Mouse (Mus musculus) ES-Bruce4 (cell line): ENCODE data around the gene Sympk. TPM values are rescaled to one million over a fixed set of nuclear protein-coding genes. Genes with fewer than 3 reads are reported as not detected.
A peak's percentile ranks its signal among the peaks of the same experiment; 100 is the strongest.

ENCODE experiments used
- H3K27ac ChIP-seq: 2 replicates; pipeline ENCODE4 v1.5.1; 2012; ENCODE audit warnings: low read length, inconsistent platforms; ENCODE audit not compliant: insufficient read depth
- H3K27me3 ChIP-seq: 2 replicates; pipeline ENCODE4 v1.6.1; 2012; ENCODE audit warnings: mild to moderate bottlenecking, low read length, inconsistent platforms; ENCODE audit not compliant: control insufficient read depth, poor library complexity, insufficient read depth, severe bottlenecking
- H3K36me3 ChIP-seq: 2 replicates; pipeline ENCODE4 v1.6.1; 2012; ENCODE audit warnings: inconsistent platforms, mild to moderate bottlenecking, low read length, moderate library complexity; ENCODE audit not compliant: control insufficient read depth, poor library complexity, insufficient read depth, severe bottlenecking
- H3K4me1 ChIP-seq: one replicate; pipeline ENCODE4 v1.8.1; 2011; ENCODE audit warnings: low read length; ENCODE audit not compliant: control insufficient read depth, insufficient read depth
- H3K4me3 ChIP-seq: 2 replicates; pipeline ENCODE4 v1.5.1; 2011; ENCODE audit warnings: low read depth, mild to moderate bottlenecking, low read length
- H3K9ac ChIP-seq: 2 replicates; pipeline ENCODE4 v1.6.1; 2012; ENCODE audit warnings: low read depth, mild to moderate bottlenecking, inconsistent platforms; ENCODE audit not compliant: poor library complexity, severe bottlenecking
- H3K9me3 ChIP-seq: replicated peaks from 2 replicates; pipeline ENCODE4 v1.6.1; 2012; ENCODE audit warnings: mild to moderate bottlenecking, low read length, inconsistent platforms; ENCODE audit not compliant: control insufficient read depth, poor library complexity, insufficient read depth, severe bottlenecking
- CTCF ChIP-seq: IDR thresholded peaks from one replicate; pipeline ENCODE4 v1.8.1; 2011; ENCODE audit warnings: low read depth, low read length
- EP300 ChIP-seq: IDR thresholded peaks from 2 replicates; pipeline ENCODE4 v1.6.1; 2011; ENCODE audit warnings: low read depth, low read length; ENCODE audit not compliant: insufficient read depth
- POLR2A ChIP-seq: IDR thresholded peaks from one replicate; pipeline ENCODE4 v1.8.1; 2011; ENCODE audit warnings: low read length; ENCODE audit not compliant: insufficient read depth
- polyA plus RNA-seq: library from polyadenylated mRNA; stranded (reverse); fragments of >200 nt; gene quantifications from 2 replicates; pipeline ENCODE4 v1.2.4, GENCODE M21; 2011; ENCODE audit warnings: low read depth; ENCODE audit not compliant: missing spikeins, insufficient read depth, insufficient read length

Gene Sympk
- polyA plus RNA-seq, 1 experiment: 102 TPM

DNA sequence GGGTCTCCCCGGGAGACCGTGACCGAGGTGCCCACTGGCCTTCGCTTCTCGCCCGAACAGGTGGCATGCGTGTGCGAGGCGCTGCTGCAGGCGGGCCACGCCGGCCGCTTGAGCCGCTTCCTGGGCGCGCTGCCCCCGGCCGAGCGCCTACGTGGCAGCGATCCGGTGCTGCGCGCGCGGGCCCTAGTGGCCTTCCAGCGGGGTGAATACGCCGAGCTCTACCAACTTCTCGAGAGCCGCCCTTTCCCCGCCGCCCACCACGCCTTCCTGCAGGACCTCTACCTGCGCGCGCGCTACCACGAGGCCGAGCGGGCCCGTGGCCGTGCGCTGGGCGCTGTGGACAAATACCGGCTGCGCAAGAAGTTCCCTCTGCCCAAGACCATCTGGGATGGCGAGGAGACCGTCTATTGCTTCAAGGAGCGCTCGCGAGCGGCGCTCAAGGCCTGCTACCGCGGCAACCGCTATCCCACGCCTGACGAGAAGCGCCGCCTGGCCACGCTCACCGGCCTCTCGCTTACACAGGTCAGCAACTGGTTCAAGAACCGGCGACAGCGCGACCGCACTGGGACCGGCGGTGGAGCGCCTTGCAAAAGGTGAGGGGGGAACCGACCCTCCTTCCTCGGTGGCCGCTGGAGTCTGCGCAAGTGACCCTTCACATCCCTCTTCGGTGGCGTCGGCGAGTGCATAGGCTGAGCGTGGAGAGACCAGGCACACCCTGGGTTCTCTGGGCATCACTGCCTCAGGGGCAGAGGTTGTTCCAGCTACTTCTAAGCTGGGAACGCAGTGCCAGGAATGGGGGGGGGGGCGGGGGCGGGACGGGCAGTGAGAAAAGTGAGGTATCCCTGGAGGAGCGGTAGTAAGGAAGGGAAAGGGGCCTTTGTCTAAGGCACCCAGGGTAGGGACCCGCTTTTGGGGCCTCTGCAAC, 70.9 kb downstream of the Sympk start:
- H3K9ac ChIP-seq: peak overlapping the region; percentile 93
- no peak overlapping the region for H3K27ac ChIP-seq
- no peaks in the 10 kb centered on the region for H3K9me3 ChIP-seq
- no peaks in the 10 kb centered on the region for H3K4me1 ChIP-seq
- peak overlapping the region; percentile 77 for H3K4me3 ChIP-seq
- H3K36me3 ChIP-seq: no peaks in the 10 kb centered on the region
- no peaks in the 10 kb centered on the region for H3K27me3 ChIP-seq
- TF ChIP-seq EP300: no peak
- no peak for TF ChIP-seq POLR2A
- TF ChIP-seq CTCF: no peak

DNA sequence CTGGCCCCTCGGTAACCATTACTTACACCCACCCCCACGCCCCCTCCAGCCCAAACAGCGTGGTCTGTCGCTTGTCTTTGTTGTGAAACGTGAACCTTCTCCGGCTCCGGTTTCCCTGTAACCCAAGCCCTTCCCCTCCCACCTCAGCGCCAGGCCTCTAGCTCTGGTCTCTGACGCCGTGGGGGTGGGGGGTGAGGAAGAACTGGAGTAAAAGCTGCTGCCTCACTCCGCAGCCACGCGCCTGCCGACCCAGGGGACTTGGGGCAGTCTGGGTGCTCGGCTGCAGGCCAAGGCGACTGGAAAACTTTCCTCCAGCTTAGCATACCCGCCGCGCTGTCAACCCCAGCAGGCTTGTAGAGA, 71.6 kb downstream of the Sympk start:
- Histone ChIP-seq H3K4me3 (peak overlapping the region; percentile 29), H3K36me3 (no peaks in the 10 kb centered on the region), H3K9me3 (no peaks in the 10 kb centered on the region), H3K27me3 (no peaks in the 10 kb centered on the region), H3K4me1 (no peaks in the 10 kb centered on the region), H3K27ac (no peak overlapping the region), H3K9ac (peak overlapping the region; percentile 93)
- no peak for TF ChIP-seq POLR2A
- 0 out of 2 replicates have a peak, but pooled peaks have one; percentile 10 for TF ChIP-seq EP300

DNA sequence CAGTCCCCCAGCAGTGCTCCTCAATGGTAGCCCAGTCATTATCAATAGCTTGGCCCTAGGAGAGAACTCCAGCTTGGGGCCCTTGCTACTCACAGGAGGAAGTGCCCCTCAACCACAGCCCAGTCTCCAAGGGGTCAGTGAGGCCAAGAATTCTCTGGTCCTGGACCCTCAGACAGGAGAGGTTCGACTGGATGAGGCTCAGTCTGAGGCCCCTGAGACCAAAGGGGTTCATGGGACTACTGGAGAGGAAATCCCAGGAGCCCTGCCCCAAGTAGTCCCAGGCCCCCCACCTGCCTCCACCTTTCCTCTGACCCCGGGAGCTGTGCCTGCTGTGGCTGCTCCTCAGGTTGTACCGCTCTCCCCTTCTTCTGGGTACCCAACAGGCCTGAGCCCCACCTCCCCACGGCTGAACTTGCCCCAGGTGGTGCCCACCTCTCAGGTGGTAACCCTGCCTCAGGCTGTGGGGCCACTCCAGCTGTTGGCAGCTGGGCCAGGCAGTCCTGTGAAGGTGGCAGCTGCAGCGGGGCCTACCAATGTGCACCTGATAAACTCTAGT, 72.3 kb downstream of the Sympk start:
- H3K27ac ChIP-seq: no peak overlapping the region
- no peak overlapping the region for H3K4me3 ChIP-seq
- TF ChIP-seq EP300: no peak
- no peaks in the 10 kb centered on the region for H3K4me1 ChIP-seq
- H3K9me3 ChIP-seq: no peaks in the 10 kb centered on the region
- peak overlapping the region; percentile 93; the same call in 1 of the 2 replicates for H3K9ac ChIP-seq
- no peaks in the 10 kb centered on the region for H3K36me3 ChIP-seq
- no peaks in the 10 kb centered on the region for H3K27me3 ChIP-seq

DNA sequence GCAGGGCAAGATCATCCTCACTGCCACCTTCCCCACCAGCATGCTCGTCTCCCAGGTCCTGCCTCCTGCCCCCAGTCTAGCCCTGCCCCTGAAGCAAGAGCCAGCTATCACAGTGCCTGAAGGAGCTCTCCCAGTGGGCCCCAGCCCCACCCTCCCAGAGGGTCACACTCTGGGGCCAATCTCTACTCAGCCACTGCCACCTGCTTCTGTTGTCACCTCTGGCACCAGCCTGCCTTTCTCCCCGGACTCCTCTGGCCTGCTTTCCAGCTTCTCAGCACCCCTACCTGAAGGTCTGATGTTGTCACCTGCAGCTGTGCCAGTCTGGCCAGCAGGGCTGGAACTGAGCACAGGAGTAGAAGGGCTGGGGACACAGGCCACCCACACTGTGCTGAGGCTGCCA, 73.0 kb downstream of the Sympk start:
- Histone ChIP-seq H3K9me3 (no peaks in the 10 kb centered on the region), H3K9ac (no peak overlapping the region), H3K36me3 (no peaks in the 10 kb centered on the region), H3K27me3 (no peaks in the 10 kb centered on the region), H3K4me3 (no peak overlapping the region), H3K27ac (no peak overlapping the region), H3K4me1 (no peaks in the 10 kb centered on the region)
- no peak for TF ChIP-seq EP300
- TF ChIP-seq POLR2A: no peak
- TF ChIP-seq CTCF: no peak

DNA sequence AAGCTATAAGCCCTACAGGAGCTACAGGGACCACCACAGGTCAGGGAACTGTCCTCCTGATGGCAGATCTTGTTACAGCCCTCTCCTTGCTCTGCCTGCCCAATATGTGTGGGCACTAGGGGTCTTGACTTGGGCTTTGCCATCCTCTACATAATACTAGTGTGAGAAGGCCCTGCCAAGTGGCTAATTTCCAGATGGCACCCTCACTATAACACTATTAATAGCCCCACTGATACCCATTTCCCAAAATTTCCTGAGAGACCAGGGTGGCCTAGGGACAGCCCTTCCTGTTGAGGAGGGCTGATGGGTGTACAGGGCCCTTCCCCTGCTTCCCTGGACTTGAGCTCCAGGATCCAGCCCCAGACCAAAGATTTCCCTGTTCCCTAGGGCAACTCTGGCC, 73.7 kb downstream of the Sympk start:
- Histone ChIP-seq H3K4me1 (no peaks in the 10 kb centered on the region), H3K9me3 (no peaks in the 10 kb centered on the region), H3K36me3 (no peaks in the 10 kb centered on the region), H3K4me3 (no peak overlapping the region), H3K27ac (no peak overlapping the region), H3K9ac (no peak overlapping the region), H3K27me3 (no peaks in the 10 kb centered on the region)
- TF ChIP-seq CTCF: no peak
- no peak for TF ChIP-seq POLR2A
- no peak for TF ChIP-seq EP300

DNA sequence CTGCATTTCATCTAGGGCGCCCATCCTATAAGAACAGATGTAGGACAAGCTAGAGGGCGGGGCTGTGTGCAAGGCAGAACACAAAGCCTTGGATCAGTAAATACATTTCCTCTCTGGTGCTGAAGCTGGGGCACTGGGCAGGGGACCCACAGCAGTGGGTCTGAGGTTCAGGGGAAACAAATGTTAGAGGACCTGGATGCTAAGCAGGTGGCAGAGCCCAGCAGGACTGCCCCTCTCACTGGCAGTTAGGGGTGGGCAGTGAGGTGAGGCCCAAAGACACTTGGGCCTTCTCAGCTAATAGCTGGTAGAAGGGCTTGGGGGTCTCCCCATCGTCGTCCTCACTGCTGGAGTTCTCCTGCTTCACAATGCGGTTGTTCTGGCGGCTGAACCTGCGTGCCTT, 74.6 kb downstream of the Sympk start:
- no peak overlapping the region for H3K27ac ChIP-seq
- H3K36me3 ChIP-seq: no peaks in the 10 kb centered on the region
- no peak overlapping the region for H3K4me3 ChIP-seq
- no peaks in the 10 kb centered on the region for H3K27me3 ChIP-seq
- no peaks in the 10 kb centered on the region for H3K4me1 ChIP-seq
- TF ChIP-seq CTCF: no peak
- TF ChIP-seq EP300: no peak
- no peak for TF ChIP-seq POLR2A
- no peaks in the 10 kb centered on the region for H3K9me3 ChIP-seq
- no peak overlapping the region for H3K9ac ChIP-seq
